Mouse (Mus musculus) large intestine, adult 2 months (tissue): ENCODE measurements around the gene 4930544D05Rik. TPM values are rescaled to one million over a fixed set of nuclear protein-coding genes. Genes with fewer than 3 reads are reported as not detected.
"Not testable (repeated sequence)": the region's sequence is repeated elsewhere in the genome, so short reads cannot be mapped to it uniquely, and the experiment has no call there.

Experiments
- DNase-seq: peaks from one replicate; pipeline ENCODE4 v3.0.0-alpha.2; 2012; ENCODE audit warnings: low read depth, low spot score
- WGBS: fragments of 180-500 bp; shearing (Covaris S2); methylation state at CpG from one replicate; pipeline ENCODE4 v1.1.7; 2018; 5-methylcytosine and 5-hydroxymethylcytosine counted together
- polyA plus RNA-seq: library from polyadenylated mRNA; depleted of rRNA; stranded (reverse); fragments of >200 nt; gene quantifications from 2 replicates; pipeline ENCODE4 v1.2.3, GENCODE M21; 2012; rRNA removed

4930544D05Rik gene
- polyA plus RNA-seq = not detected in 2 replicates

GRCm38 (mm10) chr11:70615516-70616093 lies at the start of gene 4930544D05Rik:
Gene 4930544D05Rik, plus strand, starts transcription at chr11:70615848.
- 17% methylated on average over 21 of the region's 21 CpGs for WGBS
- DNase-seq = no peak

- DNase-seq = no peak
- 69% methylated on average over 7 of the region's 7 CpGs for WGBS
Observed at GRCm38 (mm10) chr11:70566586-70566985, 49.1 kb upstream of the 4930544D05Rik start.

DNA sequence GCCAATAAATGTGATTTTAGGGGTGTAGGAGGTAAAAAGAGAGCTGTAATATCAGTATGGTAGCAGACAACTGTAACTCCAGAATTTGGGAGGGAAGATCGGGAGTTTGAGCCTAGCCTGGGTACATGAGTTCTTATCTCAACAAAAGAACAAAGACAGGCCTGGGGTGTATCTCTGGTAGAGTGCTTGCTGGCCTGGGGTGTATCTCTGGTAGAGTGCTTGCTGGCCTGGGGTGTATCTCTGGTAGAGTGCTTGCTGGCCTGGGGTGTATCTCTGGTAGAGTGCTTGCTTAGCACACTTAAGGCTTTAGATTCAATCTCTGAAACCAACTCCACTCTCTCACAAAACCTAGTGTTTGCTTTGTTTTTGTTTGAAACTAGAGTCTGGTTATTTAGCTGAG lies 45.0 kb upstream of the 4930544D05Rik start:
- WGBS = 100% methylated on average over 1 of the region's 1 CpGs
- DNase-seq = not testable (repeated sequence)

DNA sequence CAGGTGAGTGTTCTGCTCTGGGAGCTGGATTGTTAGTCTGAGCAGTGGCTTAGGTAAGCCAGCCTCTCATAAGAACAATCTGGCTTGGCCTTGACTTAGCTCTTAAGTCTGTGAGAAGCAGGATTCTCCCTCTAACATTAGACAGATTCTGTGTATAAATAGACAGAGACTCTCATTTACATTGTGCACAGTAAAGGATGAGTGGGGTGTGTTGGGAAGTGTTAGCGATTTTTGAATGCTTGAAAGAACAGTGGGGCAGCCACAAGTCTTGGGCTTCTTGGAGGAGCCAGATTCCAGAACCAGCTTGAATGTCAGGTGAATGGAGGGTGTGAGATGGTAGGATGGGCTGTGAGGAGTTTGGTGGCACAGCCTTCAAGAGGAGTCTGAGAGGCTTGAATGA lies 44.0 kb upstream of the 4930544D05Rik start:
- WGBS = 79% methylated on average over 1 of the region's 1 CpGs
- no peak for DNase-seq

- 40% methylated on average over 5 of the region's 5 CpGs for WGBS
- no peak for DNase-seq
Observed at GRCm38 (mm10) chr11:70572348-70572902, 43.2 kb upstream of the 4930544D05Rik start.

DNA sequence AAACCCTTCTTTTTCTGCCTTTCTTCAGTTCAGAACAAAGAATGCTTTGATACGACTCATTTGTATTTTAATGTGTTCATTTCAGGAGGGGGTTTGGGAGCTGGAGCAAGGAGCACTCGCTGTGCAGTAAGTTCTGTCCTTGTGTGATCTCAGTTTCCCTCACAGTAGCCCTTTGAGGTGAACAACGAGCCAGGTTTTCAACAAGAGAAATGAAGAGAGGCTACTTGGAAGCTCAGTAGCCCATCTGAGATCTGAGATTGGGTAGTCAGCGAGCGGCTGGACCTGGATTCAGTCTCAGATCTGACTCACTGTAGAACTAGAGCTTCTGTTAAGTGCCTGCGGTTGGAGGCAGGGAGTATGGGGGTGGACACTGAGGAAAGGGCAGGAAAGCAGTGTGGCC lies 41.8 kb upstream of the 4930544D05Rik start:
- no peak for DNase-seq
- WGBS = 84% methylated on average over 6 of the region's 6 CpGs

- WGBS = 19% methylated on average over 3 of the region's 3 CpGs
- DNase-seq = no peak
Observed at GRCm38 (mm10) chr11:70577201-70577600, 38.4 kb upstream of the 4930544D05Rik start.

GRCm38 (mm10) chr11:70578962-70579361 lies 36.7 kb upstream of the 4930544D05Rik start:
- no peak for DNase-seq
- WGBS = 76% methylated on average over 6 of the region's 6 CpGs

DNA sequence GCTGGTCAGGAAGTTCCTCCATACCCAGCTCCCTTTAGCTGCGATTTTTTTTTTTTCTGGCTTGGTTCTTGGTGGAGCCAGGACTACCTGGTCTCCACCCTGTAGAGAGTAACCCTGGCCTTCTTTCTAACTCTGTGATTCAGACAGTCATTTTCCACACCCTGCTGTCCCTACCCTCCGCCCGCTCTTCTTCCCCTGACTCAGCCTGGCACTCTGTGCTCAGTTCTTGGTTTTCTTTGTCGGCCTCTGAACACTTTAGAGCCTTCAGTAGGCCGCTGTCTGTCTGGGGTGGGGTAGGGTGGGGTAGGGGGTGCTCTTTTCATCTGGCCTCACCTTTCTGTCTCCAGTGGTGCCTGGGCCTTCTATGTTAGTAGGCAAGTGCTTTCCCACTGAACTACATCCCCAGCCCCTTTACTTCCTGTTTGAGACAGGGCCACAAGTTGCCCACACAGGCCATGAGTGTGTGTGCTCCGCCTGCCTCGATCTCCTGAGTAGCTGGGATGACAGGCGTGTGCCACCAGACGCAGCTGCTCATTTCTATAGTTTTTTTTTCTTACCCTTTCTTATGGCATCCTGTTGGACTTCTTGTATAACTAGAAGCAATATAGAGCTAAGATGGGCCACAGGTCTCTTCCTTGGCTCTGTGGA lies 35.8 kb upstream of the 4930544D05Rik start:
- DNase-seq = no peak
- 37% methylated on average over 9 of the region's 9 CpGs for WGBS

- WGBS = 24% methylated on average over 5 of the region's 5 CpGs
Observed at GRCm38 (mm10) chr11:70580358-70580720, 35.3 kb upstream of the 4930544D05Rik start.

GRCm38 (mm10) chr11:70580921-70581320 lies 34.7 kb upstream of the 4930544D05Rik start:
- WGBS = 76% methylated on average over 3 of the region's 3 CpGs
- no peak for DNase-seq

More at GRCm38 (mm10) chr11:70580358-70580720, 35.3 kb upstream of the 4930544D05Rik start:
- DNase-seq = no peak

GRCm38 (mm10) chr11:70582196-70582595 lies 33.5 kb upstream of the 4930544D05Rik start:
- no peak for DNase-seq
- 36% methylated on average over 3 of the region's 3 CpGs for WGBS

DNA sequence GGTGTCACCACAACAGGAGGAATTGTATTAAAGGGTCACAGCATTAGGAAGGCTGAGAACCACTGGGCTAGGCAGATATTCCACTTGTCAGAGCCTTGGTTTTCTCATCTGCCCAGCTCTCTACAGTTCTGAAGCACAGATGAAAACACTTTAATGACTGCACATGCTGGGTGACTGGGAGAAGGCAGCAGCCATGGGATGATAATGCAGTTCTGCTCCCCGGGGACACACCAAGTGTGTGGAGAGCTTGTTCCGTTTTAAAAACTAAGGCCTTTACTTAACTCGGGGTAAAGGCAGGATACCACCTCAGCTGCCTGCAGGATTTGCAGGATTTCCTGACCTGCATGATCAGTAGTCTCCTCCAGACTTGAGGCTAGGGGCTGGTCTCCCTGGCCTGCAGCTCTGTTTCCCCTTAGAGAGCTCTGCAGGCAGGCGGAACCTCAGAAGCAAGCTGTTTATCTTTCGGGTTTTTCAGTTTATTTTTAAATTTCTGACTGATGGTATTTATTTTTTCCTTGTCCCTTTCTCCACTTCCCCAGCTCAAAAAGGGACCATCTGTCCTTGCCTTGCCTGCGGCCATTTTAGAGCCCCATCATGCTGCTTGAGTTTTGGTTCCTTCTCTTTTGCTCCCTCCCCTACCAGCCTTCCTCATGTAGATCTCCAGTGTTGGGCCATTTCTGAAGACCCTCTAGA lies 32.5 kb upstream of the 4930544D05Rik start:
- WGBS = 70% methylated on average over 6 of the region's 6 CpGs
- no peak for DNase-seq

- 87% methylated on average over 7 of the region's 7 CpGs for WGBS
- DNase-seq = no peak
Observed at GRCm38 (mm10) chr11:70583775-70584174, 31.9 kb upstream of the 4930544D05Rik start.

GRCm38 (mm10) chr11:70585457-70585856 lies 30.2 kb upstream of the 4930544D05Rik start:
- no peak for DNase-seq
- WGBS = 13% methylated on average over 7 of the region's 7 CpGs

DNA sequence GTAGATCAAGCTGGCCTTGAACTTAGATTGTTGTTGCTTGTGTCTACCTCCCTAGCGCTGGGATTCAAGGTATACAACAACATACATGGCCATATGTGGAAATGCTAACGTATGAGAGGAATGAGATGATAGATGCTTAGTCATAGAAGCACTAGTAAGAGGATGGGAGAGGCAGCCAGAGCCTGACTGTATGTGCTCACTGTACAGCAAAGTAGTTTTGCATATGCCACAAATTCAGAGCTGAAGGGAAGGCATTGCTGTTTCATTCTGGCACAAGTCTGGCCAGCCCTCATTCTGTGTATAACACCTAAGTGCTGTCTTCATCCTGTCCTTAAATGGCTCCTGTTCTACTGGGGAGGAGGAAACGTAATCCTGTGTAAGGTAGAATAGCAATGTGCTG lies 29.4 kb upstream of the 4930544D05Rik start:
- no peak for DNase-seq
- 62% methylated on average over 3 of the region's 3 CpGs for WGBS

DNA sequence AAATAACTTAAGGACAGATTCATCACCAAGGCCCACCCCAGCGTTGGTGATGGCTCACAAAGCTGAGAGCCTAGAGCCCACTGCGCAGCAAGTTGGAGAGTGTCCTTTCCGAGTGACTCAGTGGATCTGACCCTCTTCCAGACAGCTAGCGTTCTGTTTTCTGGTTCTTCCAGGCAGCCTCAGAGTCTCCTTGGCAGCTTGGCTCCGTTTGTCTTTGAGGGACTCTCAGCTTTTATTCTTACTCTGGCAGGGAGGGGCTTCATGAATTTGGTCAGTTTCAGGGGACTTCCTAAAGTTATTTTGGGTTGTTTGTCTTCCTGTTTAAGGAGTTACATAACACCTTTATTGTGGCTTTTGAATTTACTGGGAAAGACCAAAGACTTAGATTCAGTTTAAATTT lies 28.7 kb upstream of the 4930544D05Rik start:
- WGBS = 55% methylated on average over 5 of the region's 5 CpGs
- DNase-seq = no peak

DNA sequence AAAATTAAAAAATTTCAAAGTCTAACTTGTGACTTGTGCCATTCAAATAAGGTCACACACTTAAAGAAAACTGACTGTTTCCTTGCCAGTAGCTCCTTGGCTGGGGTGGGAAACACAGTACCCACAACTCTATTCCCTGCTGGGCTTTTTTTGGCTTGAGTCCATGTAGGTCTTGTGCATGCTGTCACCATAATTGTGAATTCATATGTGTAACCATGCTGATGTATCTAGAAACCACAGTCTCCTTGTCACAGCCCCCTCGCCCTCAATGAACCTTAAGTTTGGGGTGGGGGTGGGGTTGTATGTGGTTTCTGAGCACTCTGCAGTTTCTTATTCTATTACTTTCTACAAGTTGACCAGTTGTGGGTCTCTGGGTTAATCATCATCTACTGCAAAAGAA lies 23.9 kb upstream of the 4930544D05Rik start:
- WGBS = 89% methylated on average over 1 of the region's 1 CpGs
- DNase-seq = no peak

GRCm38 (mm10) chr11:70594253-70594989 lies 21.2 kb upstream of the 4930544D05Rik start:
- 88% methylated on average over 15 of the region's 15 CpGs for WGBS
- DNase-seq = no peak

DNA sequence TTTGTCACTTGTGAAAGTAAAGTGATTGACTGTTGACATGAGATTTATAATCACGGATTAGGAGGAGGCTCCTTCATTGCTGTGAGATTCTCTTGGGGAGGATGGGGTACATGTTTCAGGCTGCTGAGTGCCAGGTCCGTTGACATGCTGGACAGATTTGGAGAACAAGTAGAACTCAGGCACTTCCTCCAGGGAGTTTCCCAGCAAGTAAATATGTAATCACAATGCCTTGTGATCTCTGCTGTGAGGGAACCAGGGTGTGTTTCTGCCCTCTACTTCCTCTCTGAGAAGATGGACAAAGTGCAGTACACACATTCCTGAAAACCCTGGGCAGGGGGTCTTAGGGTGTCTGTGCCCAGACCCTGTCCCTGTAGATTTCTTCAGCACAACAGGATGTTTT lies 20.0 kb upstream of the 4930544D05Rik start:
- WGBS = 12% methylated on average over 2 of the region's 2 CpGs
- DNase-seq = no peak
